Mouse (Mus musculus) midbrain, embryonic 10.5 days (tissue): ENCODE results near the gene Cul9. TPM values are rescaled to one million over a fixed set of nuclear protein-coding genes. Genes with fewer than 3 reads are reported as not detected.

ENCODE experiments used
- DNase-seq: peaks from one replicate; pipeline ENCODE4 v3.0.0-alpha.2; 2017; ENCODE audit warnings: low spot score
- H3K27ac ChIP-seq: fragments of 300-500 bp; sonication (generic); replicated peaks from 2 replicates; pipeline ENCODE4 v1.5.1; 2016; ENCODE audit warnings: mild to moderate bottlenecking
- H3K27me3 ChIP-seq: fragments of 300-500 bp; sonication (generic); 2 replicates; pipeline ENCODE4 v1.6.1; 2016; ENCODE audit warnings: low read depth, mild to moderate bottlenecking; ENCODE audit not compliant: poor library complexity, severe bottlenecking
- H3K36me3 ChIP-seq: fragments of 300-500 bp; sonication (generic); 2 replicates; pipeline ENCODE4 v1.6.1; 2016; ENCODE audit warnings: mild to moderate bottlenecking, moderate library complexity
- H3K4me1 ChIP-seq: fragments of 300-500 bp; sonication (generic); 2 replicates; pipeline ENCODE4 v1.6.1; 2016
- H3K4me3 ChIP-seq: fragments of 300-500 bp; sonication (generic); 2 replicates; pipeline ENCODE4 v1.5.1; 2016; ENCODE audit warnings: mild to moderate bottlenecking, moderate library complexity
- H3K9me3 ChIP-seq: fragments of 300-500 bp; sonication (generic); replicated peaks from 2 replicates; pipeline ENCODE4 v1.6.1; 2016; ENCODE audit warnings: mild to moderate bottlenecking
- WGBS: fragments of 180-500 bp; shearing (Covaris S2); methylation state at CpG from one replicate; pipeline ENCODE4 v1.1.7; 2016; 5-methylcytosine and 5-hydroxymethylcytosine counted together
- polyA plus RNA-seq: library from polyadenylated mRNA; unstranded; fragments of >200 nt; fragmentation: Nextera tagmentation; extraction: Ambion mirVana; gene quantifications from 2 replicates; pipeline ENCODE4 v1.2.1, GENCODE M21; 2016

Gene Cul9
- polyA plus RNA-seq, 1 experiment from 2014 or later = 4.4 TPM

DNA sequence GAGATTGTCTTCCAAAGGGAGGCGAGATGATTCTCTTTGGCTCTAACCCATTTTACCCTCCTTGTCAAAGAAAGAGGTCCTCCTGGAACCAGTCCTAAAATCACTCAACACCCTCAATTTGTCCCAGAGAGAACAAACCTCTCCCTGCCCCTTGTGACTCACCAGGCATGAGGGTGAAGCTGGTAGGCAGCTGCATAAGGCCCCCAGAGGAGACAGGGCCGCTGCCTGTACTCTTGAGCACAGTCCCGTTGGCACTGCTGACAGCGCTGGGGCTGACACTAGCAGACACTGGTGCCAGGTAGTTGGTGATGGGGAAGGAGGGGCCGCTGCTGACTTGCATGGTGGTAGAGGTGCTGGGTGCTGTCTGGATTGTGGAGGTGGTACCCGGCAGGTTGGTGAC is 5.2 kb upstream of the Cul9 start:
- Histone ChIP-seq H3K4me3 (no peak overlapping the region), H3K4me1 (peaks cover 60% of the 10 kb centered on the region), H3K9me3 (no peaks in the 10 kb centered on the region), H3K27ac (no peak overlapping the region), H3K27me3 (peaks cover 34% of the 10 kb centered on the region), H3K36me3 (peaks cover 47% of the 10 kb centered on the region)
- no peak for DNase-seq
- WGBS = 96% methylated on average over 6 of the region's 6 CpGs

DNA sequence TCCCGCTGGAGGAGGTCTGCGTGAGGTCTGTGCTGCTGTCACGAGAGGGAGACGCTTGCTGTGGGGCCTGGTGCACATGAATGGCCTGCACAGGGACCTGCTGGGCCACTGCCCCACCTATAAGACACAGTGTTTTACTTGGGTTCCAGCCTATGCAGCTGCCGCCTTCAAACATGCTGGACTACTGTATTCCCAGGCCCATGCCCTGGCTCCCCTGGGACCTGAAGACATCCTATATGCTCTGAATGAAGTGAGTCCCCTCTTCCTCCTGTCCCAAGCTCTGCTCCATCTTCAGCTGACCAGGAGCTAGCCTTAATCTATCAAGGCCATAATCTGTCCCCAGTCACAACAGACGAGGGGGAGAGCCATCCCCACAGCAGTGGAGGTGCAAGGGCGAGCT is 4.7 kb upstream of the Cul9 start:
- Histone ChIP-seq H3K4me3 (no peak overlapping the region), H3K27me3 (peaks cover 39% of the 10 kb centered on the region), H3K4me1 (peaks cover 65% of the 10 kb centered on the region), H3K36me3 (peaks cover 47% of the 10 kb centered on the region), H3K27ac (no peak overlapping the region), H3K9me3 (no peaks in the 10 kb centered on the region)
- DNase-seq = no peak
- 90% methylated on average over 7 of the region's 7 CpGs for WGBS

DNA sequence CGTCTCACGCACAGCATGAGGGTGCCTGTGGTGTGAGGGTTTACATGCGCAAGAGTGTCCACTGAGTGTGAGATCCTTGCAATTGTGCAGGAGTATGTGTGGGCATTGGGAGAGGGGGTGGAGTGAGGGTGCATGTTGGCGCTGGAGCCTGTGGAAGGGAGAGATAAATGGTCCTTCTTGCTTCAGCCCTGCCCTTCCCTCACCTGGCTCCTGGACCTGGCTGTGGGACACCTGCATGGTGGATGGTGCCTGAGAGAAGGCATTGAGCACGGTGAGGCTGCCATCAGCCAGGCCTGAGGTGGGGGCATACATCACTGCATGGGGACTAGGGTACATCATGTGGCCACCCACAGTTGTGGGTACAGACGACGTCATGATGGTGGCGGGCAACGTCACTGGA is 3.5 kb upstream of the Cul9 start:
- peaks cover 63% of the 10 kb centered on the region for H3K4me1 ChIP-seq
- no peak for DNase-seq
- peaks cover 51% of the 10 kb centered on the region for H3K27me3 ChIP-seq
- 87% methylated on average over 9 of the region's 9 CpGs for WGBS
- no peak overlapping the region for H3K27ac ChIP-seq
- H3K9me3 ChIP-seq = no peaks in the 10 kb centered on the region
- peaks cover 47% of the 10 kb centered on the region for H3K36me3 ChIP-seq
- H3K4me3 ChIP-seq = no peak overlapping the region

DNA sequence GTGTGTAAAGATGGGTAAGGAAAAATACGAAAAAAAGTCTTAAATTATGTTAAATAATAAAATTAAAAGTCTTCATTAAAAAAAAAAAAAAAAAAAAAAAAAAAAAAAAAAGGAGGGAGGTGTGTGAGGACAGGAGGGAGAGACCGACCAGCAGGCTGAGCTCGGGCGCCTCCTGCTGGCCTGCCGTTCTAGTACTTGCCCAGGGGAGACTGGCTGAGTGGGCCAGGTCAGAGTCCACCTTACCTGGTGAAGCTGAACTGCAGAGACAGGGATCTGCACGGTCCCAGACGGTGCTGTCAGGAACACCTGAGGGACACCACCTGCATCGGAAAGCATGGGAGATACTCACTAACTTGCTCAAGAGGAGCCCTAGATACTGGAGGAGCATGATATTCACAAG is 3.0 kb upstream of the Cul9 start:
- WGBS = 27% methylated on average over 8 of the region's 8 CpGs
- Histone ChIP-seq H3K27me3 (peaks cover 51% of the 10 kb centered on the region), H3K4me3 (no peak overlapping the region), H3K9me3 (no peaks in the 10 kb centered on the region), H3K36me3 (peaks cover 47% of the 10 kb centered on the region), H3K27ac (no peak overlapping the region), H3K4me1 (peaks cover 58% of the 10 kb centered on the region)
- DNase-seq = peak; percentile 66

DNA sequence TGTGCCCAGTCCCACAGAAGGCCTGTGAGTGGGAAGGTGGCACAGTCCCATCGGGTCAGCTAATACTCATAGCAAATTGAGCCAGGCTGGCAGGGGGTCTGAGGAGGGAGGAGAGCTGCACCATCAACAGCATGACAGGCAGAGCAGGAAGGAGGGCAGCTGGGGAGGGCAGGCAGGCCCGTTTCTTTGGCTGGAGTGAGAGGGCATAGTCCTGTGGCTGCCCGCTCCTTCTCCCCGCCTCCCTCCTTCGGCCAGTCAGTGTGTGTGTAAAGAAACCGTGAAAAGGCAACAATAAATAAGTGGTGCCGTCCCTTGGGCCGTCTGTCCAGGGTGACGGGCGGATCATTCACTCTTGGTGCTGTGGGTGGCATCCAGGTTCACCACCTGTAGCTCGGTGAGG is 2.6 kb upstream of the Cul9 start:
- WGBS = 66% methylated on average over 11 of the region's 11 CpGs

DNA sequence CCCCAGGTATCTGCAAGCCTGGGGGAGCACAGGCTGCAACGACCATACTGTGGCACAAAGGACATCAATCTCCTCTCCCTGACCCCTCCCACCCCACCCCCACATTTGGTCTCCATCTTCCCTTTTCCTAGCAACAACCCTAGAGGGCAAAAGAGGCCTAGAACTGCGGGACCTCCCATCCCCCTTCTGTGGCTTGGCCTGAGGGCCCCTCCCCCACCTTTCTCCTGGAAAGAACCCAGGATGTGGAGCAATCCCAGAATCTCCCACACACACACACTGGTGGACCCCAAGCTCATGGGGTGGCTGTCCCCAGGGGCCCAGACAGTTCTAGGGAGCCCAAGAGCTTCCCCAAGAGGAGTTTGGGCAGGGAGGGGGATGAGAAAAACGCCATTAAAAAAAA is 1.7 kb upstream of the Cul9 start:
- no peak overlapping the region for H3K4me3 ChIP-seq
- H3K4me1 ChIP-seq = peaks cover 45% of the 10 kb centered on the region
- peaks cover 47% of the 10 kb centered on the region for H3K36me3 ChIP-seq
- peaks cover 44% of the 10 kb centered on the region for H3K27me3 ChIP-seq
- H3K27ac ChIP-seq = no peak overlapping the region
- 11% methylated on average over 3 of the region's 3 CpGs for WGBS
- H3K9me3 ChIP-seq = no peaks in the 10 kb centered on the region
- no peak for DNase-seq

More for the DNA sequence above, 2.6 kb upstream of the Cul9 start:
- no peak for DNase-seq
- Histone ChIP-seq H3K9me3 (no peaks in the 10 kb centered on the region), H3K36me3 (peaks cover 47% of the 10 kb centered on the region), H3K27ac (no peak overlapping the region; the same call in 1 of the 2 replicates), H3K4me1 (peaks cover 54% of the 10 kb centered on the region), H3K4me3 (peak overlapping the region; percentile 14), H3K27me3 (peaks cover 49% of the 10 kb centered on the region)

DNA sequence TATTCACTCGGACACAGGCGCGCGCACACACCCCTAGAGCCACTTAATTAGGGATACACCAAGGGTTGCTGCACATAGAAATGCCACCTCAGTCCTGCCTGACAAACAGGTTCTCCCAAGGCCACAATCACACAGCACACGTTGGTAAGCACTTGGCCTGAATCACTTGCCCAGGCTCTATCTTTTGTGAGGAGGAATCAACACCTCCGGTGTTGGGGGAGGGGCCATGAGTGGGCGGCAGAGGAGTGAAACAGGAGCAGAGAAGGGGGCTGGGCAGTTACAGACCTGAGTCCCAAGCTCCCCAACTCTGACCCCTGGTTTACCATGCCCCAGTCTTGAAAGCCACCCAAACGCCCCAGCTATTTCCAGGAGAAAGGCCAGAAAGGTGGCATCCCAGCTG is 807 bp upstream of the Cul9 start:
- H3K4me3 ChIP-seq = peak overlapping the region; percentile 77
- DNase-seq = no peak
- 5% methylated on average over 8 of the region's 8 CpGs for WGBS
- H3K27me3 ChIP-seq = peaks cover 44% of the 10 kb centered on the region
- no peak overlapping the region for H3K27ac ChIP-seq
- peaks cover 43% of the 10 kb centered on the region for H3K36me3 ChIP-seq
- no peaks in the 10 kb centered on the region for H3K9me3 ChIP-seq
- peaks cover 36% of the 10 kb centered on the region for H3K4me1 ChIP-seq

DNA sequence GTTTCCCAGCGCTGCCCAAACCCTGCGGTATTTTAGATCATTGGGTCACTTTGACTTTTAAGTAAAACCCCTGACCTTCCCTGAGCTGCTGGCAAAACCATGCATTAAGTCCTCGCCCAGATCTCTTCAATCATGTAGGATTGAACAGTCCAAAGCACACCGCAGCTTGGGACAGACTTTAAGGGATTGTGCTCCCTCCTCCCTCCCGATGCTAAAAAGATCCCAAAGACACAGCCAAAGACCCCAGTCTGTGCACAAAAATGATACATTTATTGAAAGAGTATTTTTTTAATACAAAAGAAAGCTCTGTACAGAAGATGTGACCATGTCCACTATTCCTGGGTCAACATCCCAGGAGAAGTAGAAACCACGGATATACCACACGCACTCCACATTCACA is 403 bp upstream of the Cul9 start:
- 6% methylated on average over 7 of the region's 7 CpGs for WGBS
- H3K27ac ChIP-seq = peak overlapping the region; percentile 78; the same call in 1 of the 2 replicates
- DNase-seq = no peak

DNA sequence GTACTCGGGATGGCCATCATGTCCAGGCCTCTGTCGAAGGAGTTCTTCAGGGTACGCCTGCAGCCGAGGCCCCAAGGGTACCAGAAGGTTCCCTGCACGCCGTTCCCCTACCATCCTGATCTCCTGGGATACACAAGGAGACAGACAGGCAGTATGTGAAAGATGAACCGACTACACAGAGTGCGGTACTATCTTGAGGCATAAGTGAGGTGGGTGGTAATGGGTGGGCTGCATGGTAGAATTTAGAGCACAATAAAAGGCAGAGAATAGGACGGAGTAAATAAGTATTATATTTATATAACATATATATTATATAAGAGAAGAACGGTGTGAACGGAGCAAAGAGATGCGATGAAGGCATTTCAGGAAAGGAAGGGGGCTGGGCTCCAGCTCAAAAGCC is 2.5 kb downstream of the Cul9 start:
- WGBS = 91% methylated on average over 12 of the region's 12 CpGs
- peaks cover 52% of the 10 kb centered on the region for H3K27me3 ChIP-seq

More for the DNA sequence above, 403 bp upstream of the Cul9 start:
- Histone ChIP-seq H3K9me3 (no peaks in the 10 kb centered on the region), H3K27me3 (peaks cover 44% of the 10 kb centered on the region), H3K4me1 (peaks cover 35% of the 10 kb centered on the region), H3K4me3 (peak overlapping the region; percentile 77), H3K36me3 (peaks cover 39% of the 10 kb centered on the region)

DNA sequence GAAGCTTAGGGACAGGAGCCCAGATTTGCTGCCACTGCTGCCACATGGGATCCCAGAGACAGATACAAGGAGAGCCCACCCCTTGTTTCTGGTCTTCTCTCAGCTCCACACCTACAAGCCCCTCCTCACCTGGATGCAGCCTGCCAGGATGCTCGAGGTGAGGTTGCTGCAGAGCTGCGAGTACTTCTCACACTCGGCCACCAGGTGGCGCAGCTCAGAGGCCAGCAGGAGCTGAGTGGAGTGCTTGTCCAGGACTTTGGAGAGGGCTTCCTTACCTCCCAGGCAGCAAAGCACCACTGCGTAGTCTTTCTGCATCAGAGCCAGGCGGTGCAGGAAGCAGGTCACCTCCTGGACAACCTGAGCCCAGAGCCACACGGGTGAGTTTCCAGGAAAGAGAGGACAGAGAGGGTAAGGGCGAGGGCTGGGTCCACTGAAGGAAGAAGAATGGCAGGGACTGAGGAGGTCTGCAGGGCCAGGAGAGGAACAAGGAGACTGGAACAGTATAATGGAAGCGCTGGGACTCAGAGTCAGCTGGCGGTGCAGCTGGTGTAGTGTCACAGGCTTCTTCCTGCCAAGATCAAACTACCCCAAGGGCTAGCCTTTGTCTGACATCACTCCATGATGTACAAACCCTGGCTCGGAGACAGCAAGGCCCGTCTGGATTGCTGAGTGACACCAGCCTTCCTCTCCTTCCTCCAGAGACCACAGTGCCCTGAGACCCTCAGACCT is 20.4 kb downstream of the Cul9 start:
- Histone ChIP-seq H3K9me3 (no peaks in the 10 kb centered on the region), H3K4me1 (peaks cover 19% of the 10 kb centered on the region), H3K27ac (0 out of 2 replicates have a peak overlapping the region, but pooled peaks have one; percentile 33), H3K27me3 (peaks cover 35% of the 10 kb centered on the region), H3K4me3 (peak overlapping the region; percentile 4; the same call in 1 of the 2 replicates), H3K36me3 (no peaks in the 10 kb centered on the region)
- peak; percentile 77 for DNase-seq
- 41% methylated on average over 12 of the region's 12 CpGs for WGBS

More for the DNA sequence above, 2.5 kb downstream of the Cul9 start:
- no peak overlapping the region for H3K27ac ChIP-seq
- H3K4me1 ChIP-seq = peaks cover 36% of the 10 kb centered on the region
- DNase-seq = no peak
- H3K36me3 ChIP-seq = peaks cover 26% of the 10 kb centered on the region
- no peak overlapping the region for H3K4me3 ChIP-seq
- H3K9me3 ChIP-seq = no peaks in the 10 kb centered on the region

DNA sequence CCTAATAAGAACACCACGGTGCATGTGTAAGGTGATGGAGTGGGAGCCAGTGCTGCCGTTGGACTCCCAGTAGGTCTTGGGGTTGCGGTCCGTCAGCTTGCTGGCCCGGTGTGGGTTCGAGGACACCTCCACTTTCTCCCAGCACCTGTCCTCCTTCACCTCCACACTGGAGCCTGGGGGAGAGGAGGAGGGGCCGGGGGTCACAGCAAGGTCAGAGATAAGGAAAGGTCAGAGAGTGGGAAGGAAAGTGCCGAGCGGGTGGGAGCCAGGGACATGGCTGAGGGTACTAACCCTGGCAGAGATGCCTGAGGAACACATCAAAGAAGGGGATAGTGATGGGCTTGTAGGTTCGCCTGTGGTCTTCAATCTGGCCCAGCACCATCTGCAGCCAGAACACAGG is 21.1 kb downstream of the Cul9 start:
- no peak for DNase-seq
- WGBS = 88% methylated on average over 10 of the region's 10 CpGs

DNA sequence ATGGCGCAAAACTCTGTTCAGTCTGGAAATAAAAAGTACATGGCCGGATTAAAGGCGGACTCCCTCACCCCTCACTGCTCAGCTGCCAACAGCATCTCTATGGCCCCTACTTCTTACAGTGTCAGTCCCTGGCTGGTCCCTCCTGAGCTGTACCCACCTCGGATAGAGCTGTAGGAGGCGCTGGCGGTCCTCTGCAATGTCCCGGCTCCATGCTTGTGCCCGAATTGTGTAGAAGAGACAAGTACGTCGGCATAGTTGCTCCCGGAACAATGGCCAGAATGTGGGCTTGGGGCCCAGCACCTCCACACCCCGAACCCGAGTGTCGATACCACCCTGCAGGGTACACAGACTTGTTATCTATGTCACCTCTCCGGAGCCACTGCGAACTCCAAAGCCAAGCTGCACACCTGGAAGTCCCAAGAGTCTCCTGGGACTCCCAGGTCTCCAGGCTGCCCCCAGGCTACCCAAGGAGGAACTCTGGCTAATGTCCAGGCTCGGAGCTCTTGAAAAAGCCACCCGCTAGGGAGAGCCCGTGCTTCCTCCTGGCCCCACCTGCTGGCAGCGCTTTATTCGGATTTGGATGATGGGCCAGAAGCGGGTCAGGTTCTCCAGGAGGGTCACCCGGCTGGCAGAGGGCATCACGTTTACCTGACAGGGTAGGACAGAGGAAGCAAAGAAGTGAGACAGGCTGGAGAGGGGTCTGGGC is 24.1 kb downstream of the Cul9 start:
- 35% methylated on average over 24 of the region's 24 CpGs for WGBS
- Histone ChIP-seq H3K4me3 (no peak overlapping the region), H3K27ac (no peak overlapping the region), H3K9me3 (no peaks in the 10 kb centered on the region), H3K4me1 (peaks cover 28% of the 10 kb centered on the region), H3K36me3 (no peaks in the 10 kb centered on the region), H3K27me3 (peaks cover 50% of the 10 kb centered on the region)
- DNase-seq = no peak

More for the DNA sequence above, 21.1 kb downstream of the Cul9 start:
- Histone ChIP-seq H3K36me3 (no peaks in the 10 kb centered on the region), H3K9me3 (no peaks in the 10 kb centered on the region), H3K27ac (no peak overlapping the region), H3K27me3 (peaks cover 41% of the 10 kb centered on the region), H3K4me1 (peaks cover 25% of the 10 kb centered on the region), H3K4me3 (no peak overlapping the region)

DNA sequence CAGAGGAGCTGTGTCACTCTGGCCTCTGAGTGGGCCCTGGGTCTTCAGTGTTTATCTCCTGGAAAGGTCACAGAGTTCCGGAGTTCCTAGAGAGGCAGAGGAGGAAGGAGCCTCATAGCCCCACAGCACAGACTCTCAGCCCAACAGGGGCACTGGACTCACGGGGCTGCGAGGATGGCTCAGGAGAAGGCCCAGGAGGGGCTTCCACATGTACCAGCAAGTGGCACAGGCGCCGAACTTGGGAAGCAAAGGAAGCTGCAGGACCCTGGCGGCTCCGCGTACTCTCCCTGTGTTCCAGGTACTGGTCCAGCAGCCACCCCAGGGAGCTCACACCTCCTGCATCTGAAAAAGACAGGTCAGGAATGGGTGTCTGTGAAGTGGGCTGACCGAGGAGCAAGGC is 25.0 kb downstream of the Cul9 start:
- Histone ChIP-seq H3K36me3 (no peaks in the 10 kb centered on the region), H3K4me1 (peaks cover 25% of the 10 kb centered on the region), H3K27me3 (peaks cover 46% of the 10 kb centered on the region), H3K9me3 (no peaks in the 10 kb centered on the region), H3K27ac (0 out of 2 replicates have a peak overlapping the region, but pooled peaks have one; percentile 47), H3K4me3 (peak overlapping the region; percentile 24; the same call in 1 of the 2 replicates)
- WGBS = 80% methylated on average over 9 of the region's 9 CpGs
- DNase-seq = no peak
